Mouse (Mus musculus) CH12F3 (cell line): ENCODE measurements around the gene Tomm20.
"Not testable (repeated sequence)": the region's sequence is repeated elsewhere in the genome, so short reads cannot be mapped to it uniquely, and the experiment has no call there.

Experiments
- in situ Hi-C: fragments of 300-500 bp; cut with MboI; formaldehyde crosslinking; loops from 2 replicates; pipeline ENCODE4 v1.14.3; 2020; ENCODE audit warnings: low sequenced_read_pairs

Gene Tomm20

GRCm38 (mm10) chr8:126886741-126887638 is 58.7 kb downstream of the Tomm20 start:
- in situ Hi-C loops: no loop called here

GRCm38 (mm10) chr8:126885554-126886485 is 59.8 kb downstream of the Tomm20 start:
- in situ Hi-C loops: no loop called here

- in situ Hi-C loops: no loop called here
Observed at GRCm38 (mm10) chr8:126884202-126884926, 61.3 kb downstream of the Tomm20 start.

GRCm38 (mm10) chr8:126883752-126884151 is 61.9 kb downstream of the Tomm20 start:
- in situ Hi-C loops: no loop called here

- in situ Hi-C loops: not testable (repeated sequence)
Observed at GRCm38 (mm10) chr8:126882586-126882985, 63.1 kb downstream of the Tomm20 start.

GRCm38 (mm10) chr8:126881641-126882140 is 64.0 kb downstream of the Tomm20 start:
- in situ Hi-C loops: no loop called here
